Mouse (Mus musculus) megakaryocyte, embryonic 14.5 days (primary cell): ENCODE data around the gene Dgkg.

Experiments
- FLI1 ChIP-seq: IDR thresholded peaks from 2 replicates; pipeline ENCODE4 v1.6.1; 2012; ENCODE audit warnings: low read length, inconsistent platforms, mixed read lengths
- GATA1 ChIP-seq: IDR thresholded peaks from 3 replicates; pipeline ENCODE4 v1.6.1; 2012; ENCODE audit warnings: mixed read lengths, low read length, inconsistent platforms, borderline replicate concordance

DNA sequence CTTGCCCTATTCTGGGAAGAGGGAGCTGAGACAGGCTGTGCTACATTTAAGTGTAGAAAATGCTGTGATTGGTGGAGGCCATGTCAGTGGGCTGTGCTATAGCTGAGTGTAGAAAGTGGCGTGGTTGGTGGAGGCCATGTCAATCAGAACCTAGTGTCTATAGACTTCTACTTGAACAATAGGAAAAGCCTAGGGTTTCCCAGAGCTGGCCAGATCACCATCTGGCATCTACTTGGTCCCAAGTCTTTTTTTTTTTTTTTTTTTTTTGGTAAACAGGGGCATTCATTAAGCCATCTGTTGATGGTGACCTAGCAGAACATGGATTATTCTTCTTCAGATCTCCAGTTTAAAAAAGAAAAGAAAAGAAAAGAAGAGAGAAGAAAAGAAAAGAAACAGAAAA is 60.6 kb downstream of the Dgkg start:
- TF ChIP-seq FLI1 (no peak), GATA1 (no peak)
